Mouse (Mus musculus) hindbrain, embryonic 12.5 days (tissue): ENCODE results near the gene Olfr239. TPM values are rescaled to one million over a fixed set of nuclear protein-coding genes. Genes with fewer than 3 reads are reported as not detected.
"Not testable (repeated sequence)": the region's sequence is repeated elsewhere in the genome, so short reads cannot be mapped to it uniquely, and the experiment has no call there.

Experiments
- ATAC-seq: fragments of 200-750 bp; cut with Nextera tagmentation; 2 replicates; pipeline ENCODE4 v1.8.0; 2017; ENCODE audit warnings: moderate TSS enrichment; ENCODE audit not compliant: low FRiP score
- H3K27ac ChIP-seq: fragments of 300-500 bp; sonication (generic); 2 replicates; pipeline ENCODE4 v1.5.1; 2016; ENCODE audit warnings: mild to moderate bottlenecking
- H3K27me3 ChIP-seq: fragments of 300-500 bp; sonication (generic); 2 replicates; pipeline ENCODE4 v1.6.1; 2016; ENCODE audit warnings: mild to moderate bottlenecking
- H3K36me3 ChIP-seq: fragments of 300-500 bp; sonication (generic); 2 replicates; pipeline ENCODE4 v1.6.1; 2016; ENCODE audit warnings: mild to moderate bottlenecking
- H3K4me1 ChIP-seq: fragments of 300-500 bp; sonication (generic); 2 replicates; pipeline ENCODE4 v1.6.1; 2016
- H3K4me2 ChIP-seq: fragments of 300-500 bp; sonication (generic); replicated peaks from 2 replicates; pipeline ENCODE4 v1.6.1; 2016; ENCODE audit warnings: mild to moderate bottlenecking
- H3K4me3 ChIP-seq: fragments of 300-500 bp; sonication (generic); 2 replicates; pipeline ENCODE4 v1.5.1; 2016; ENCODE audit warnings: mild to moderate bottlenecking
- H3K9ac ChIP-seq: fragments of 300-500 bp; sonication (generic); 2 replicates; pipeline ENCODE4 v1.6.1; 2016; ENCODE audit warnings: mild to moderate bottlenecking, moderate library complexity
- H3K9me3 ChIP-seq: fragments of 300-500 bp; sonication (generic); replicated peaks from 2 replicates; pipeline ENCODE4 v1.6.1; 2016; ENCODE audit warnings: mild to moderate bottlenecking
- WGBS: fragments of 180-500 bp; shearing (Covaris S2); methylation state at CpG from one replicate; pipeline ENCODE4 v1.1.7; 2016; 5-methylcytosine and 5-hydroxymethylcytosine counted together
- polyA plus RNA-seq: library from polyadenylated mRNA; unstranded; fragments of >200 nt; fragmentation: Nextera tagmentation; extraction: Ambion mirVana; gene quantifications from 2 replicates; pipeline ENCODE4 v1.2.1, GENCODE M21; 2016

Gene Olfr239
- polyA plus RNA-seq, result 0.05 TPM in 1 of 2 replicates, not detected in the other

DNA sequence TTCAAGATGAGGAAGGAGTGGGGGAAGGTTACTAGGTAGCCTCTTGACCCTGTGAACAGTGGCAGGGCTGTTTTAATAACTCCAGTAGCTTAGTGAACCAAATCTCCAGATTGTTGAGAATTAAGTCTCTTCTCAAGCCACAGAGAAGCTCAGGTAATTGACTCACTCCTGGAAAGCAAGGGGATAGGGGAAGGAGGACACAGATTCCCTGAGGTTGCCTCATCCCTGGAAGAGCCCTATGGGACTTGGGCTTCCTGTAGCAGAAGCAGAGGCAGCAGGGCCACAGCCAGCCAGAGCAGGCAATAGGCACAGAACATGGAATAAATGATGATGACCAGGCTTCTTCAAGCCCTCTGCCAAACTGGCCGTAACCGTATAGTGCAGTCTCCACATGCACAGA is at the start of gene Olfr239:
Olfr239 (plus strand) TSS at position 301 of the 400 bp plus-strand sequence.
- not testable (repeated sequence) for H3K4me3 ChIP-seq, H3K4me1 ChIP-seq, H3K27ac ChIP-seq, H3K4me2 ChIP-seq, ATAC-seq, H3K9ac ChIP-seq, H3K36me3 ChIP-seq, H3K9me3 ChIP-seq, H3K27me3 ChIP-seq
- WGBS, result no CpG with 5 or more reads among the region's 2 CpGs

GRCm38 (mm10) chr17:33168147-33168546 is 23.0 kb upstream of the Olfr239 start, which contains the start of gene Olfr55:
TSS of gene Olfr55 (plus strand) at chr17:33168447.
- not testable (repeated sequence) for H3K4me1 ChIP-seq, H3K4me3 ChIP-seq, ATAC-seq, H3K36me3 ChIP-seq, H3K9ac ChIP-seq, H3K27me3 ChIP-seq, H3K9me3 ChIP-seq, H3K27ac ChIP-seq, H3K4me2 ChIP-seq
- WGBS, result 79% methylated on average over 1 of the region's 1 CpGs

GRCm38 (mm10) chr17:33221590-33221989 is 30.5 kb downstream of the Olfr239 start, which contains the start of gene Olfr1564:
TSS of gene Olfr1564 (minus strand) at chr17:33221690.
- no peak within 1 kb of the TSS for H3K27ac ChIP-seq
- 81% methylated on average over 2 of the region's 2 CpGs for WGBS
- H3K36me3 ChIP-seq, result no peaks in the 10 kb centered on the region
- peaks cover 10% of the 10 kb centered on the region for H3K9me3 ChIP-seq
- no peak within 1 kb of the TSS for H3K9ac ChIP-seq
- H3K4me3 ChIP-seq, result no peak within 1 kb of the TSS
- H3K4me1 ChIP-seq, result no peaks in the 10 kb centered on the region
- no peak within 1 kb of the TSS for H3K4me2 ChIP-seq
- no peaks in the 10 kb centered on the region for H3K27me3 ChIP-seq
- ATAC-seq, result no peak

GRCm38 (mm10) chr17:33236646-33237045 is 45.5 kb downstream of the Olfr239 start:
- not testable (repeated sequence) for H3K9ac ChIP-seq, H3K4me2 ChIP-seq, H3K27ac ChIP-seq, H3K27me3 ChIP-seq, H3K9me3 ChIP-seq, H3K4me3 ChIP-seq, ATAC-seq, H3K4me1 ChIP-seq
- 79% methylated on average over 1 of the region's 1 CpGs for WGBS
- H3K36me3 ChIP-seq, result peaks cover 14% of the 10 kb centered on the region

Other genes with a start within 250 kb of the Olfr239 start
- gene Cyp4f13, start 243.9 kb upstream of the Olfr239 start, polyA plus RNA-seq, result 8.1 and 10.2 TPM in 2 replicates
- 7.9 and 8.9 TPM in 2 replicates for gene Zfp472, start 225.5 kb upstream of the Olfr239 start, polyA plus RNA-seq
- 17.9 and 20.3 TPM in 2 replicates for gene Zfp952, start 198.2 kb upstream of the Olfr239 start, polyA plus RNA-seq
- gene Zfp763, start 157.9 kb upstream of the Olfr239 start, polyA plus RNA-seq, result 22.6 and 25.4 TPM in 2 replicates
- not detected in 2 replicates for gene 4921501E09Rik, start 123.2 kb upstream of the Olfr239 start, polyA plus RNA-seq
- 15.6 and 18.2 TPM in 2 replicates for gene Zfp563, start 102.0 kb upstream of the Olfr239 start, polyA plus RNA-seq
- 0.18 TPM in 1 of 2 replicates, not detected in the other for gene Morc2b, start 51.6 kb upstream of the Olfr239 start, polyA plus RNA-seq
- gene Olfr55, start 22.9 kb upstream of the Olfr239 start, polyA plus RNA-seq, result not detected in 2 replicates
- not detected in 2 replicates for gene Olfr1564, start 30.4 kb downstream of the Olfr239 start, polyA plus RNA-seq
- gene Zfp955a, start 63.8 kb downstream of the Olfr239 start, polyA plus RNA-seq, result 20.4 and 21.8 TPM in 2 replicates
- 0.03 TPM in 1 of 2 replicates, not detected in the other for gene Olfr63, start 73.4 kb downstream of the Olfr239 start, polyA plus RNA-seq
- gene Zfp955b, start 98.2 kb downstream of the Olfr239 start, polyA plus RNA-seq, result 14.3 and 15.6 TPM in 2 replicates
- 12.6 and 13.7 TPM in 2 replicates for gene Zfp81, start 167.6 kb downstream of the Olfr239 start, polyA plus RNA-seq
- gene Zfp101, start 203.3 kb downstream of the Olfr239 start, polyA plus RNA-seq, result 19.4 and 22.4 TPM in 2 replicates
- gene Actl9, start 241.6 kb downstream of the Olfr239 start, polyA plus RNA-seq, result not detected in 2 replicates